19 mouse cellular contexts compared by ENCODE assay signal in genomic region chr15:5002903-5003302, GRCm38 (mm10).
A peak's percentile ranks its signal among the peaks of the same experiment; 100 is the strongest.
DNase-seq lines count a peak whose midpoint lies in the region; ATAC-seq lines count a peak whose summit lies in the region.
"Had no signal": no experiment of that assay in that cellular context is flagged by ENCODE, and none has a peak within 500 bp of the region (broad histone marks: within the 10 kb centered on the region; RNA-seq: fewer than 3 reads in every experiment).

No protein-coding gene starts in this region.

- no peaks in the 10 kb centered on the region for H3K4me1 ChIP-seq in midbrain, embryonic 12.5 days
- no peaks in the 10 kb centered on the region for H3K4me1 ChIP-seq in midbrain, embryonic 11.5 days (ENCODE audit: control insufficient read depth, insufficient read depth, low read length)
- H3K4me1 ChIP-seq in forebrain, embryonic 12.5 days = peaks cover 9% of the 10 kb centered on the region; the same call in 1 of the 2 replicates
- H3K4me1 ChIP-seq in hindbrain, embryonic 16.5 days (ENCODE audit: control insufficient read depth, insufficient read depth, low read depth, low read length) = no peaks in the 10 kb centered on the region
- H3K4me1 ChIP-seq: heart, embryonic 10.5 days; neural tube, embryonic 13.5 days had no signal

- WGBS in midbrain, embryonic 12.5 days = 46% methylated on average over 2 of the region's 2 CpGs
- 46% methylated on average over 2 of the region's 2 CpGs for WGBS in midbrain, embryonic 11.5 days
- 25% methylated on average over 2 of the region's 2 CpGs for WGBS in forebrain, embryonic 12.5 days
- WGBS in hindbrain, embryonic 16.5 days = 15% methylated on average over 2 of the region's 2 CpGs

- no peak for DNase-seq in frontal cortex, postnatal 25 days (ENCODE audit: low spot score in 2 of 2)
- DNase-seq in midbrain, embryonic 11.5 days (ENCODE audit: low spot score, missing footprints) = no peak
- DNase-seq in heart, postnatal 14 days = no peak
- DNase-seq in ovary, postnatal 36 days (ENCODE audit: low spot score) = no peak
- DNase-seq: adrenal gland, postnatal 14 days; cerebellum, adult 8-10 months; gastrocnemius, postnatal 36 days; kidney, adult 18-20 months; kidney, postnatal 10 days; lung, embryonic 14.5 days; lung, postnatal 36 days; right cerebral cortex, postnatal 14 days had no signal

- no peaks in the 10 kb centered on the region for H3K27me3 ChIP-seq in midbrain, embryonic 12.5 days
- no peaks in the 10 kb centered on the region for H3K27me3 ChIP-seq in midbrain, embryonic 11.5 days (ENCODE audit: control insufficient read depth, insufficient read depth, low read length)
- H3K27me3 ChIP-seq in forebrain, embryonic 12.5 days = no peaks in the 10 kb centered on the region
- no peaks in the 10 kb centered on the region for H3K27me3 ChIP-seq in hindbrain, embryonic 16.5 days (replicated peaks; ENCODE audit: control insufficient read depth, insufficient read depth, low read length)
- H3K27me3 ChIP-seq: neural tube, embryonic 13.5 days had no signal

- H3K36me3 ChIP-seq in midbrain, embryonic 12.5 days = no peaks in the 10 kb centered on the region
- H3K36me3 ChIP-seq in midbrain, embryonic 11.5 days (ENCODE audit: control insufficient read depth, insufficient read depth, low read length) = no peaks in the 10 kb centered on the region
- H3K36me3 ChIP-seq in forebrain, embryonic 12.5 days (replicated peaks) = no peaks in the 10 kb centered on the region
- H3K36me3 ChIP-seq in hindbrain, embryonic 16.5 days (ENCODE audit: control insufficient read depth, insufficient read depth, low read length) = no peaks in the 10 kb centered on the region
- H3K36me3 ChIP-seq: heart, embryonic 10.5 days; neural tube, embryonic 13.5 days had no signal

- no peak overlapping the region for H3K27ac ChIP-seq in midbrain, embryonic 12.5 days (replicated peaks)
- H3K27ac ChIP-seq in midbrain, embryonic 11.5 days (ENCODE audit: low read depth, low read length) = no peak overlapping the region
- no peak overlapping the region for H3K27ac ChIP-seq in forebrain, embryonic 12.5 days
- no peak overlapping the region for H3K27ac ChIP-seq in hindbrain, embryonic 16.5 days (ENCODE audit: low read depth, low read length)
- H3K27ac ChIP-seq: heart, embryonic 10.5 days; neural tube, embryonic 13.5 days had no signal

- peak; percentile 51; the same call in 1 of the 2 replicates for ATAC-seq in frontal cortex, adult (ENCODE audit: low TSS enrichment)
- peak; percentile 47; the same call in 1 of the 2 replicates for ATAC-seq in midbrain, embryonic 12.5 days (ENCODE audit: low FRiP score, low read depth)
- ATAC-seq in midbrain, embryonic 11.5 days (ENCODE audit: low FRiP score) = no peak; the same call in 1 of the 2 replicates
- ATAC-seq in forebrain, embryonic 12.5 days (ENCODE audit: low FRiP score) = peak; percentile 87
- peak; percentile 52; the same call in 1 of the 2 replicates for ATAC-seq in hindbrain, embryonic 16.5 days

- no peak overlapping the region for H3K9ac ChIP-seq in midbrain, embryonic 12.5 days (replicated peaks)
- H3K9ac ChIP-seq in midbrain, embryonic 11.5 days (ENCODE audit: low read length) = no peak overlapping the region
- no peak overlapping the region for H3K9ac ChIP-seq in forebrain, embryonic 12.5 days
- H3K9ac ChIP-seq in hindbrain, embryonic 16.5 days (ENCODE audit: low read depth, low read length) = no peak overlapping the region
- H3K9ac ChIP-seq: lung, embryonic 14.5 days; neural tube, embryonic 13.5 days had no signal

- intact Hi-C loops in heart, postnatal 14 days (cut with DNase I) = no loop called here

- no peak overlapping the region for H3K4me3 ChIP-seq in midbrain, embryonic 12.5 days
- H3K4me3 ChIP-seq in midbrain, embryonic 11.5 days (ENCODE audit: low read depth, low read length) = no peak overlapping the region
- no peak overlapping the region for H3K4me3 ChIP-seq in forebrain, embryonic 12.5 days (replicated peaks)
- H3K4me3 ChIP-seq in hindbrain, embryonic 16.5 days (ENCODE audit: low read length) = no peak overlapping the region
- H3K4me3 ChIP-seq: heart, embryonic 10.5 days; neural tube, embryonic 13.5 days had no signal

- no peak overlapping the region for H3K4me2 ChIP-seq in midbrain, embryonic 12.5 days (replicated peaks)
- no peak overlapping the region for H3K4me2 ChIP-seq in midbrain, embryonic 11.5 days
- no peak overlapping the region for H3K4me2 ChIP-seq in forebrain, embryonic 12.5 days
- no peak overlapping the region for H3K4me2 ChIP-seq in hindbrain, embryonic 16.5 days (ENCODE audit: low read length)
- H3K4me2 ChIP-seq: liver, embryonic 11.5 days; lung, embryonic 14.5 days; neural tube, embryonic 13.5 days had no signal

- no peaks in the 10 kb centered on the region for H3K9me3 ChIP-seq in midbrain, embryonic 12.5 days
- H3K9me3 ChIP-seq in midbrain, embryonic 11.5 days (ENCODE audit: control insufficient read depth, low read length) = no peaks in the 10 kb centered on the region
- no peaks in the 10 kb centered on the region for H3K9me3 ChIP-seq in forebrain, embryonic 12.5 days
- H3K9me3 ChIP-seq in hindbrain, embryonic 16.5 days (ENCODE audit: control insufficient read depth, low read length) = no peaks in the 10 kb centered on the region
- H3K9me3 ChIP-seq: heart, embryonic 10.5 days; neural tube, embryonic 13.5 days had no signal
